Mouse (Mus musculus): Measurements from ENCODE around the gene Gm10563.

DNA sequence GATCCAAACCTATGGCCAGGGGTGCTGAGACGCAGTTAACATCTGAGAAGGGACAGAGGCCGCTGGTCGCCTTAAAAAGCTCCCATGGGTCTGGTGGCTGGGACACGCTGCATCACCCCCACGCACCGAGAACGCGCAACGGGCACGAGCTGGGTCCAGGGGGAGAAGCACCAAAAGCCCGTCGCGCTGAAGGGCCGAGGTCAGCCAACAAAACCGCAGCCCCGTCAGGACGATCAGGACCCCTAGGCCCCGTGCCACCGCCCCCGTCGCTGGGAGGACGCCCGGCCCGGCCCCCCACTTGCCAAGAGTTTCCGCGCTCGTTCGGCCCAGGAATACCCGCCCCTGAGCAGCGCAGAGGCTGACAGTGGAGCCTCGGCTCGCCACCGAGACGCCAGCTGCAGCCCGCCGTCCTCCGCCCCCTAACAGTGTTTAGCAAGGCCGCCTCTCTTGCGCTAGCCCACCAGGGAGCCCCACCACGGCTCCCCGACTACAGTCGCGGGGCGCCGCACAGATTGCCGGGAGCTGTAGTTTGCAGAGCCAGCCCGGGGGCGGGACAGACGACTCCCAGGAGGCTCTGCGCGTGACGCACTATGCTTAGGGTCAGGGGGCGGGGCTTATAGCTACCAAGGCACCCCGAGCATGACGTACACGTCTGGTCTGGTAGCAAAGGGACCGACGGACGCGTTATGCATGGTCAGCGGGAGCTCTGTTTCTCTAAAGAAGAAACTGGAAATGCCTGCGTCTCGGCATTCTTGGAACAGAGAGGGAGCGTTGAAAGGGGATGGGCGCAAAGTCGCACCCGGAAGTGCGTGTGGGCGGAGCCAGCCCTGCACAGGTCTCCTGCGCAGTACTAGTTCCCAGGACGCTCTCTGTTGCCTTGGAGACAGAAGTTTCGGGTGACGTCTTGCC lies 23.7 kb upstream of the Gm10563 start, which contains the start of gene Mib2:
- TF ChIP-seq POLR2AphosphoS2 (IDR thresholded peaks at IDR 0.05; ENCODE audit: insufficient read length, low read depth) (no peak), POLR2A (IDR thresholded peaks at IDR 0.05; ENCODE audit: insufficient read length, low read depth) (peak; percentile 37), TCF12 (IDR thresholded peaks at IDR 0.05; ENCODE audit: insufficient read depth, poor library complexity, severe bottlenecking) (no peak), MYOD1 (IDR thresholded peaks at IDR 0.05; ENCODE audit: control insufficient read depth in 1 of 3, insufficient read length in 2 of 3, low read depth in 2 of 3) (peak in 1 of 3 experiments; percentile 27), E2F4 (IDR thresholded peaks at IDR 0.05; ENCODE audit: insufficient read depth) (no peak), MAX (IDR thresholded peaks at IDR 0.05; ENCODE audit: low read depth) (no peak), CEBPB (IDR thresholded peaks at IDR 0.05; ENCODE audit: insufficient read depth, poor library complexity, severe bottlenecking) (no peak), USF1 (IDR thresholded peaks at IDR 0.05; ENCODE audit: low read depth) (peak; percentile 13)
